Mouse (Mus musculus) retina, adult 2 months (tissue): ENCODE data around the gene Gm21830.
A peak's percentile ranks its signal among the peaks of the same experiment; 100 is the strongest.
"Not testable (repeated sequence)": the region's sequence is repeated elsewhere in the genome, so short reads cannot be mapped to it uniquely, and the experiment has no call there.

Experiments
- DNase-seq: peaks from one replicate; pipeline ENCODE4 v3.0.0-alpha.2; 2012; ENCODE audit warnings: low read depth, low spot score

Gene Gm21830

DNA sequence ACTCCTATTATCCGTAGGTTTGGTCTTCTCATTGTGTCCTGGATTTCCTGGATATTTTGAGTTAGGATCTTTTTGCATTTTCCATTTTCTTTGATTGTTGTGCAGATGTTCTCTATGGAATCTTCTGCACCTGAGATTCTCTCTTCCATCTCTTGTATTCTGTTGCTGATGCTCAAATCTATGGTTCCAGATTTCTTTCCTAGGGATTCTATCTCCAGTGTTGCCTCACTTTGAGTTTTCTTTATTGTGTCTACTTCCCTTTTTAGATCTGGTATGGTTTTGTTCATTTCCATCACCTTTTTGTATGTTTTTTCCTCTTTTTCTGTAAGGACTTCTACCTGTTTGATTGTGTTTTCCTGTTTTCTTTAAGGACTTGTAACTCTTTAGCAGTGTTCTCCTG lies at the start of gene Gm21830:
TSS of gene Gm21830 (plus strand) at position 301 of the 400 bp plus-strand sequence.
- DNase-seq, result not testable (repeated sequence)

DNA sequence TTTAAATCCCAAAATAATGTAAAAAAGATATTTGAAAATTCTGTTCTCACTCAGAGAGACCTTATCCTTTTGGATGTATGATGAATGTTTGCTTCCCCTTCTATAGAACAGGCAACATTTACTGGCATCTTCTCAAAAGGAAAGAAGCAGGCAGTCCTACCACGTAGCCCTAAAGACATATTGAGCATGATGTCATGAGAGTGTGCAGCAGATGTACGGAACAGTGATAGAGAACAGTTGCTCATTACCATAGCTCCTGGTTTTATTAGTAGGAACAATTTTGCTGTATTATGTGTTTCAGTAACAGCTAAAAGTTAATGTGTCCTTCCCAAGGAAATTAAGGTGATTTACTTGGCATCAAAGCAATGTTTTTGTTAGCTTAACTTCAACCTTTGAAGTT lies 49.0 kb upstream of the Gm21830 start:
- DNase-seq, result no peak

DNA sequence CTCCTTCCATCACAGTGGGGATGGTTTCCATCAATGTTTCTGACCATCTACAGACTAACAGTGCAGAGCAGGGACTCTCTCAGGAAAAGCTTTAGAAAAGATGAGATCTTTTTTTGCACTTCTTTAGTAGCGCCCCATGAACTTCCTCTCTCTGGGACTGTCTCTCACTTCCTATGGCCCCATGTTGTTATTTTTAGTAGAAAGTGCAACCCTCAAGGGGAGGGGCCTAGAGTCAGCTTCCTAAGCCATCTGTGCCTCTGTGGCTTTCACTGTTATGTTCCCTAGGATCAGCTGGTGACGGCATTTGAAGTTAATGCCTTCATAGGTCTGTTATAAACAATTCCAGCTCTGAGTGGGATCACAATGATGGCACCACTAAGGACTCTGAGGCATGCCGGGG lies 35.0 kb upstream of the Gm21830 start:
- no peak for DNase-seq

DNA sequence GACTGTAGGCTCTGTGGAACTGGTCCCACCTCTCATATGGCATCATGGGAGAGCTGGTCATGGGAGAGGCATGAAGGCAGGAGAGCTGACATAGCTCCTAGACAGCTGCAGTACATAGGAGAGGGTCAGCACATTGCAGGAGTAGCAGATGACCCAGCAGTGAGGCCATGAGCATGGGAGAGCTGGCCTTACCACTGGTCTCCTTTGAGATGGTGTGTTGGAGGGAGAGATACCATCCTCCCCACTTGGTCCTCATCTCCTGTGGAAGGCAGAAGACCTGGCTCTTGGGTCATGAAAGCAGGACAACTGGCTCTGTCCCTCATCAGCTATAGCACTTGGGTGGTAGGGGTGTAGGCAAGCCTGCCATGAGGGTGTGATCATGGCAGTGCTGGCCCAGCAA lies 7.3 kb downstream of the Gm21830 start:
- no peak for DNase-seq

DNA sequence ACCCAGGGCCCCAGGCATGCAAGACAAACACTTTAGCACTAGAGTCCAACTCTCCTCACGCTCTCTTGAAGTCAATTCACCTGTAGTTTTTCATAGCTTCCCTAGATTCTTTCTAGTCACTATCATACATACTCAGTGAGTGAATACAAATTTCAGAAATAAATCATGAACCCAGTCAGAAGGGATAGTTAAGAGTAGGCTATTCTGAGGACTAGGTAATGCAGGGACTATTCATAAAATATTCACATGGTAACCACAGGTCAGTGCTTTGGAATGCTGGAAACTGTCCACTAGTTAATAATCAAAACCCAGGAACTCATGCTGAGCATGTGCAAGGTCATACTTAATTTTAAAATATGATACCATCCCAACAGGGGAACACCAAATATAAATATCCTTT lies 9.3 kb downstream of the Gm21830 start:
- DNase-seq, result no peak

DNA sequence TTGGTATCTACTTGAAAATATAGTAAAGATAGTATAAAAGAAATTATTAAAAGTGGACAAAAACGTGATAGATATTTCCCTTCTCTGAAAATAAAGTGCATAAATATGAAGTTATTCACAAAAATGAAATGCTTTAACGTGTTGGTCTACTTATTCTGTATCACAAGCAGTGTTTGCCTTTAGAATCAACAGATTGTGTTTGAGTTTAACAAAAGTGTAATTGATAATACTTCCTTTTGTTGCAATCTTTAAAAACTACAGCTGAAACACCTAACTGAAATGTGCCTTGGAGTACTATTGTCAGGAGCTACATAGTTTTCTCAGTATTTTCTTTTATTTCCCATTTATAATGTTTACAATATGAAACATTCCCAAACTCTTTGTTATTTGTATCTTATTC lies 19.6 kb downstream of the Gm21830 start, which contains the start of gene Gm26727:
TSS of gene Gm26727 (minus strand) at position 101 of the 400 bp plus-strand sequence.
- DNase-seq, result no peak

DNA sequence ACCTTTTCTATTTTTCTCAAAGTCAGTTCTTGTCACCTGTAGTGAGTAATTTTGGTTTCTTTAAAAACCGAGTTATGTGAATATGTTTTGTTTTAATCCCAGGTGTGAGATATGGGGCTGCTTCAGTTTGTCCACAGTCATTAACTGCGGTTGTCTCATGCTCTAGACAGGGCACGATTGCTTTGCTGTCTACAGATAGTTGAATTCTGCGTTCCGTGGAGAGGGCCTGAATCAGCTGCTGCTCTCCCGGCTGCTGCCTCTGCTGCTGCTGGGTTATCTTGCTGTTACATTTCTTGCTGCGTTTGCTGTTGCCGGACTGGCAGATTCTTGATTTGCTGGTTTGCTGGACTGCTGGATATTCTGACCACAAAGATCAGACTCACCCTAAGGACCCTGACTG lies 24.8 kb downstream of the Gm21830 start:
- no peak for DNase-seq

DNA sequence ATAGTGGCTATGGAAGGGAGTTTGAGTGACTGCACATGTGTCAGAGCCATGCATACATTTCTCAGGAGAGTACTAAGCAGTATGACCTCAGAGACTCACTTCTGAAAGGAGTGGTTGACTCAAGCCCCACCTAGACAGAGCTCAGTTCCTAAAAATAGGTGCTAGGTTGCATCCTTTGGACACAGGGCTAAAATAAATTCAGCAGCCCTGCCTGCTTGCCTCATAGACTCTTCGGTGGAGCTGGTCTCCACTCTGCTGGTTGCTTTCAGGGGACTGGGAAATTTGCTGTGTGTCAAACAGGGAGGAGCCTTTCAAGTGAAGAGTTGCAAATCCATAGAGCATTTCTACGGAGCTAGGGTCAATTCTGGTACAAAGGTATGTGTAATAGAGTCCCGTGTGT lies 32.3 kb downstream of the Gm21830 start, which contains the start of gene Xirp2:
TSS of gene Xirp2 (plus strand) at position 223 of the 400 bp plus-strand sequence.
- no peak for DNase-seq

DNA sequence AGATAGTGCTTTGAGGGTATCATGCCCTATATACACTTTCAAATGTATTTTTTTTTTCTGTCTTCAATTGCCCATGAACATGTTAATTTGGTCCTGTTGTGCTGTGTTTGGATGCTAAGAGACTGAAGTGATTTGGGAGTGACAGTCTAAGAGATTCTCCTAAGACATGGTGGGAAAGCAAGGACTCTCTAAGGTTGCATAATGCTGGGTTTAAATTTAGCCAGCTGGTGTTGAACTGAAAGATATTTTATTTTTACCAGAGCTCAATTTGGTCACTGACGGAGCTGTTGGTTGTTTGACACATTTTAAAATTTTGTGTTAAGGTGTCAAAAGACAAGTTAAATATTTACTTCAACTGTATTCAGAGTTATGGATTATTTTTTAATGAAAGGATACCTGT lies 33.2 kb downstream of the Gm21830 start:
- no peak for DNase-seq

DNA sequence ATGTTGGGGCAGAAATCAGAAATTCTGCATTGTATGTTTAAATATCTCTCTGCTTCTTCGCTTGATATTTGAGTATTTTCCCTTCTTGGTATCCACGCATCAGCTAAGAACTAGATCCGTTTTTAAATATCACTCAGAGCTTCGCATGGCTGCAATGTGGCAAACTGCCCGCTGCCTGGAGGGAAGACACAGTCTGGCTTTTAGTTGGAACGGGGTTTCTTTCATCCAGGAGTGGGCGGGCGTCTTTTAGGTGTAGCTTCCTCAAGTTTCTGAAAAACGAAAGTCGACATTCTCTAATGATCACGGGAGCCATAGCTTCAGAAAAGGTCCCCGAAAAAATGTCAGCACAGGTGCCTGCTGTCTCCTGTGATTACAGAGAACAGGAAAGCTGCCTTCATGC lies 33.7 kb downstream of the Gm21830 start:
- no peak for DNase-seq

DNA sequence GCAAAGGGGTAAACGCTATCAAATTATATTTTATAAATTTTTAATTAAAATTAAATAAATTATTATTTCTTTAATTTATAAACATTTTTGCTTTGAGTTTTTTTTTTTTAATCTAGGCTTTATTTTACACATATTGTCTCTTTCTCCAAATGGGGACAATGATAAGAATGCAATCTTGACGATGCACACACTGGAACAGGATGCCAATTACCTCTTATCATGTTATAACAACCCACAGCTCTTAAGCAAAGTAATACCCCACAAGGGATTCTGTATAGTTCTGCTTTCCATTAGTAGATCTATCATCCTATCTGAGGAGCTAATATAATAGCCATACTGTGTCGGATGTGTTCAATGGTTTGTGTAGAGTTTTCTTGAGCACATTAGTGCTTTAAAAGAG lies 47.3 kb downstream of the Gm21830 start:
- DNase-seq, result no peak

DNA sequence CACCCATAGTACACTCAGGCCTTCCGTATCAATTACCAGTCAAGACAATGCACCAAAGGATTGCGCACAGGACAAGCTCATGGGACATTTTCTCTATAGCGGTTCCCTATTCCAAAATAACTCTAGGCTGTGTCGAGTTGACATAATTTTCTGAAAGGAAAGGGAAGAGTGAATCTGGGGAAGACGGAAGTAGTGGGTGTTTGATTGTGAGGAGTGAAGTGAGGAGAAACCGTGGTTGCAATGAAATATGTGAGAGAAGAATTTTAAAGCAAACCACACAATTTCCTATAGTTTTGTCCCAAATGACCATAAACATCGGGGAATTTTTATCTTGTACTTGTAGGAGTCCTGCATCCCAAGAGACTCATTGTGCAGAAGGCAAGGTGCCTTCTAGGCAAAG lies 53.5 kb downstream of the Gm21830 start:
- no peak for DNase-seq

DNA sequence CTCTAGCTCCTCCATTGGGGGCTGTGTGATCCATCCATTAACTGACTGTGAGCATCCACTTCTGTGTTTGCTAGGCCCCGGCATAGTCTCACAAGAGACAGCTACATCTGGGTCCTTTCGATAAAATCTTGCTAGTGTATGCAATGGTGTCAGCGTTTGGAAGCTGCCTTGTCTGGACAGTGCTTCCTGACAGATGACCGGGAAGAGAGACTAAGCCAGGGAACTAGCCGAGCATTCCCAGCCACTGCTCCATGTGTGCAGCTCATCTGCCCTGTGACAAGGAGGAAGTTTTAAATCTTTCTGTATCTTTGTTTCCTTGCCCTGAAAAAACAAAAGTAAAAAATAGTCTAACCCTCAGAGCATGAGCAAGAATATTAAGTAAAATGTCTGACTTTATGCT lies 56.5 kb downstream of the Gm21830 start:
- not testable (repeated sequence) for DNase-seq

DNA sequence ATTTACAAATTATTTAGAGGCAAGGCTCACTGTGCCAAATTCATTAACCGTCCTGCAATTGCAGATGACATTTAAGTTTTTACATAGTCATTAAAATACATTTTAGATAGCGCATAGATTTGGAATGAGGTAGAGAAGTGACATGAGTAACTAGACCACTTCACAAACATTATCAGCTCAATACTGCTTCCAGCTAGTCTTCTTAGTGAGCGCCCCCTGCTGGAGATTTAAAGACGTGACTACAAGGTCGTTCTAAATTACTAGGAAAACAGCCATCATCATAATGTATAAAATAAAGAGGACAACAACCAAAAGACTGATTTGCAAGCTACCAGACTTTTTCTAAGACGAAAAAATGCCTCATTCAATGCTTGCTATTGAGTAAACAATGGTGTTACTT lies 64.2 kb downstream of the Gm21830 start:
- peak; percentile 33 for DNase-seq

DNA sequence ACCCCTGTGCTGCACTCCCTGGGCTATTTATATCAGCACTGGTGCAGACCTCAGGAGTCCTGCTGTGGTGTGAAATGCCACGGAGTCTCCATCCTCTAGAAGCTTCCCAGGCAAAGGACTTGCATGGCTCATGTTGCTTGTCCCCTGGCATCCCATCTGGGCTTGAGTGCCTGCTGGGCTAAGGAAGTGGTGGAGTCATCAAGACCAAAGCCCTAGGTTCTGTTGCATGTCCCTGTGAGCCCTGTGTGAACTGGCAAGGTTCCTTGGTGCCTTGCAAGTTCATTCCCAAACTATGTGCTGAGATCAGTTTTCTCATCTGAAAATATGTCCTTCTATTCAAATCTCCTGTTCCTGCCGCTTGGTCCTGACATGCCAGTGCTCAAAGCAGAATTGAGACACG lies 67.5 kb downstream of the Gm21830 start:
- DNase-seq, result no peak
